Mouse (Mus musculus): ENCODE data around the gene Stx11. TPM values are rescaled to one million over a fixed set of nuclear protein-coding genes. Genes with fewer than 3 reads are reported as not detected.

The Stx11 gene
- polyA plus RNA-seq, 1 experiment from 2014 or later = 8.9 TPM

- H3K4me2 ChIP-seq (replicated peaks; ENCODE audit: low read depth, low read length) = no peak overlapping the region
- no peaks in the 10 kb centered on the region for H3K9me3 ChIP-seq (ENCODE audit: low read length)
- H3K4me1 ChIP-seq (ENCODE audit: insufficient read depth, low read depth, low read length) = no peaks in the 10 kb centered on the region
- WGBS = 58% methylated on average over 9 of the region's 9 CpGs
- TF ChIP-seq CTCF (IDR thresholded peaks at IDR 0.05) (no peak), EP300 (IDR thresholded peaks at IDR 0.05) (0 out of 2 replicates have a peak, but pooled peaks have one; percentile 17)
- DNase-seq (ENCODE audit: low spot score) = peak; percentile 42
- H3K27ac ChIP-seq (ENCODE audit: low read length) = no peak overlapping the region
- H3K27me3 ChIP-seq (replicated peaks; ENCODE audit: insufficient read depth, low read length) = no peaks in the 10 kb centered on the region
- H3K4me3 ChIP-seq (ENCODE audit: low read depth, low read length) = no peak overlapping the region
- ATAC-seq = peak; percentile 81
- H3K9ac ChIP-seq (replicated peaks; ENCODE audit: low read depth) = no peak overlapping the region
- H3K36me3 ChIP-seq (ENCODE audit: insufficient read depth, low read length) = no peaks in the 10 kb centered on the region
These were observed 13.7 kb upstream of the Stx11 start for GRCm38 (mm10) chr10:12977787-12978212.

DNA sequence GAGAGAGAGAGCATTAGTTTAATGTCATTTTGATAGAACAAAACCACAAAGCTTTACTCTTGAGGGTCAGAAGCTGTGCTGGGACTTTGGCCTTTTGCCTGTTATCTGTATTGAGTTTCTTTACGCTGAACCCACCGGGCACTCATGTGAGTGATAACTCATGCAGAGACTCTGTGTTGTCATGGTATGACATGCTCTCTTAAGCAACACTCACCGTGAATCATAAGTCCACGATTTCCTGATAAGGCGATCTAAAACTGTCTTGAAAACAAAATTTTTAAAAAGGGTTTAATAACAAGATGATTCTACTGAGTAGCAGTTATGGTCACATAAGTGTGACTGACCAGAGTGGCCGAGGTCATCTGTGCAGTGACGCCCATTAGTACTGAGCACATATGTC, 12.5 kb upstream of the Stx11 start:
- DNase-seq (ENCODE audit: low spot score) = no peak
- Histone ChIP-seq H3K9me3 (ENCODE audit: low read length) (no peaks in the 10 kb centered on the region), H3K4me1 (ENCODE audit: insufficient read depth, low read depth, low read length) (no peaks in the 10 kb centered on the region), H3K27me3 (replicated peaks; ENCODE audit: insufficient read depth, low read length) (no peaks in the 10 kb centered on the region), H3K4me2 (replicated peaks; ENCODE audit: low read depth, low read length) (no peak overlapping the region), H3K4me3 (ENCODE audit: low read depth, low read length) (no peak overlapping the region), H3K27ac (ENCODE audit: low read length) (no peak overlapping the region), H3K9ac (replicated peaks; ENCODE audit: low read depth) (no peak overlapping the region), H3K36me3 (ENCODE audit: insufficient read depth, low read length) (no peaks in the 10 kb centered on the region)
- TF ChIP-seq CTCF (IDR thresholded peaks at IDR 0.05) (no peak), EP300 (IDR thresholded peaks at IDR 0.05) (no peak)
- no peak for ATAC-seq
- WGBS = 73% methylated on average over 7 of the region's 7 CpGs

- no peak overlapping the region for H3K27ac ChIP-seq (ENCODE audit: low read length)
- no peak overlapping the region for H3K4me3 ChIP-seq (ENCODE audit: low read depth, low read length)
- no peaks in the 10 kb centered on the region for H3K9me3 ChIP-seq (ENCODE audit: low read length)
- no peak overlapping the region for H3K9ac ChIP-seq (replicated peaks; ENCODE audit: low read depth)
- no peak overlapping the region for H3K4me2 ChIP-seq (replicated peaks; ENCODE audit: low read depth, low read length)
- H3K36me3 ChIP-seq (ENCODE audit: insufficient read depth, low read length) = no peaks in the 10 kb centered on the region
- no peak for TF ChIP-seq CTCF (IDR thresholded peaks at IDR 0.05)
- no peak for TF ChIP-seq EP300 (IDR thresholded peaks at IDR 0.05)
- 78% methylated on average over 7 of the region's 7 CpGs for WGBS
- no peaks in the 10 kb centered on the region for H3K27me3 ChIP-seq (replicated peaks; ENCODE audit: insufficient read depth, low read length)
- no peaks in the 10 kb centered on the region for H3K4me1 ChIP-seq (ENCODE audit: insufficient read depth, low read depth, low read length)
- DNase-seq (ENCODE audit: low spot score) (no peak), ATAC-seq (no peak)
These were observed 11.9 kb upstream of the Stx11 start for GRCm38 (mm10) chr10:12975957-12976356.

DNA sequence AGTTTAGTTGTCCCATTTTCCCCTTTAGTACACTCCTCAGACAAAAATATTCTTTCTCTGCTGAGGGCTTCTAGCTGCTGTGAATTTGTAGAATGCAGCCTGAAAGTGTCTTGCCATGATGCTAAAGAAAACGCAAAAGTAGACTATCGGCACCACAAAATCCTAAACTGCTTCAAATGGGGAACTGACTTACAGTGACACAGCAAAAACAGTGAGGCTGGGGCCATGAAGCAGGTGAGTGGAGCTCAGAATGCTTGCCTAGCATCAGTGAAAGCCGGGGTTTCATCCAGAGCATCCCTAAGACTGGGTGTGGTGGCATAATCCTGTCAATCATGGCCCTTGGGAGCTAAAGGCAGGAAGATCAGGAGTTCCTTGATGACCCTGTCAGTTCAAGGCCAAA, 11.4 kb upstream of the Stx11 start:
- no peaks in the 10 kb centered on the region for H3K4me1 ChIP-seq (ENCODE audit: insufficient read depth, low read depth, low read length)
- no peak for ATAC-seq
- TF ChIP-seq EP300 (IDR thresholded peaks at IDR 0.05) (no peak), CTCF (IDR thresholded peaks at IDR 0.05) (no peak)

GRCm38 (mm10) chr10:12974572-12974971, 10.5 kb upstream of the Stx11 start:
- DNase-seq (ENCODE audit: low spot score) (no peak), ATAC-seq (no peak)
- TF ChIP-seq EP300 (IDR thresholded peaks at IDR 0.05) = no peak
- TF ChIP-seq CTCF (IDR thresholded peaks at IDR 0.05) = no peak
- Histone ChIP-seq H3K27ac (ENCODE audit: low read length) (no peak overlapping the region), H3K9me3 (ENCODE audit: low read length) (no peaks in the 10 kb centered on the region), H3K9ac (replicated peaks; ENCODE audit: low read depth) (no peak overlapping the region), H3K4me3 (ENCODE audit: low read depth, low read length) (no peak overlapping the region), H3K36me3 (ENCODE audit: insufficient read depth, low read length) (no peaks in the 10 kb centered on the region), H3K4me1 (ENCODE audit: insufficient read depth, low read depth, low read length) (no peaks in the 10 kb centered on the region), H3K4me2 (replicated peaks; ENCODE audit: low read depth, low read length) (no peak overlapping the region), H3K27me3 (replicated peaks; ENCODE audit: insufficient read depth, low read length) (no peaks in the 10 kb centered on the region)
- 81% methylated on average over 6 of the region's 6 CpGs for WGBS

More for the DNA sequence above, 11.4 kb upstream of the Stx11 start:
- H3K27me3 ChIP-seq (replicated peaks; ENCODE audit: insufficient read depth, low read length) = no peaks in the 10 kb centered on the region
- H3K9me3 ChIP-seq (ENCODE audit: low read length) = no peaks in the 10 kb centered on the region
- H3K36me3 ChIP-seq (ENCODE audit: insufficient read depth, low read length) = no peaks in the 10 kb centered on the region
- no peak overlapping the region for H3K4me3 ChIP-seq (ENCODE audit: low read depth, low read length)
- no peak overlapping the region for H3K27ac ChIP-seq (ENCODE audit: low read length)
- H3K4me2 ChIP-seq (replicated peaks; ENCODE audit: low read depth, low read length) = no peak overlapping the region
- H3K9ac ChIP-seq (replicated peaks; ENCODE audit: low read depth) = no peak overlapping the region
- WGBS = 85% methylated on average over 3 of the region's 3 CpGs
- DNase-seq (ENCODE audit: low spot score) = no peak

GRCm38 (mm10) chr10:12965669-12966180, 1.6 kb upstream of the Stx11 start:
- Histone ChIP-seq H3K27ac (ENCODE audit: low read length) (no peak overlapping the region), H3K4me1 (ENCODE audit: insufficient read depth, low read depth, low read length) (0 out of 2 replicates have a peak, but pooled peaks cover 2% of the 10 kb centered on the region), H3K4me3 (ENCODE audit: low read depth, low read length) (no peak overlapping the region), H3K4me2 (replicated peaks; ENCODE audit: low read depth, low read length) (no peak overlapping the region), H3K27me3 (replicated peaks; ENCODE audit: insufficient read depth, low read length) (no peaks in the 10 kb centered on the region), H3K9ac (replicated peaks; ENCODE audit: low read depth) (no peak overlapping the region), H3K36me3 (ENCODE audit: insufficient read depth, low read length) (no peaks in the 10 kb centered on the region), H3K9me3 (ENCODE audit: low read length) (no peaks in the 10 kb centered on the region)
- ATAC-seq (no peak), DNase-seq (ENCODE audit: low spot score) (no peak)
- WGBS = 55% methylated on average over 5 of the region's 5 CpGs
- TF ChIP-seq EP300 (IDR thresholded peaks at IDR 0.05) (no peak), CTCF (IDR thresholded peaks at IDR 0.05) (no peak)
